Mouse (Mus musculus): ENCODE data around the gene Tpm1. TPM values are rescaled to one million over a fixed set of nuclear protein-coding genes. Genes with fewer than 3 reads are reported as not detected.

The Tpm1 gene
- polyA plus RNA-seq, 1 experiment from 2014 or later = 315 TPM

DNA sequence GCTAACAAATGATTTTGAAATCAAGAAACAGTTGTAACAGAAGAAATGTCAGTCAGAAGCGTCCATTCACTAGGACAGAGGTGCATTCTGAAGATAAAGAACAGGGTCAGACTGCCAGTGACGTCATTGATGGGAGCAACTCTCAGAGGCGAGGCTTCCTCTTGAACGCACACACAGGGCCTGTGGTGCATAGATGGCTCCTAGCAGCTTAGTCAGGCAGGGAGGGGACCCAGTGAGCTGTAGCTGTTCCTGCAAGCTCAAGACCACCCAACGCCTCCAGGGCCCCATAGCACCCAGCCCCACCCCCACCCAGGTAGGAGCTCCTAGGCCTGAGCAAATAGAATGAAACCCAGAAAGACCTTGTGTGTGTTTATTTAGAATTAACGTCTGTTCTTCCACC, 21.9 kb upstream of the Tpm1 start:
- H3K27ac ChIP-seq = peak overlapping the region; percentile 60; the same call in 1 of the 2 replicates
- WGBS = 43% methylated on average over 6 of the region's 6 CpGs
- H3K27me3 ChIP-seq (ENCODE audit: insufficient read depth, poor library complexity, severe bottlenecking) = no peaks in the 10 kb centered on the region
- H3K4me3 ChIP-seq = no peak overlapping the region
- no peak for DNase-seq (ENCODE audit: low spot score)
- peaks cover 8% of the 10 kb centered on the region for H3K4me1 ChIP-seq (replicated peaks)
- H3K36me3 ChIP-seq = no peaks in the 10 kb centered on the region
- H3K9me3 ChIP-seq = no peaks in the 10 kb centered on the region

DNA sequence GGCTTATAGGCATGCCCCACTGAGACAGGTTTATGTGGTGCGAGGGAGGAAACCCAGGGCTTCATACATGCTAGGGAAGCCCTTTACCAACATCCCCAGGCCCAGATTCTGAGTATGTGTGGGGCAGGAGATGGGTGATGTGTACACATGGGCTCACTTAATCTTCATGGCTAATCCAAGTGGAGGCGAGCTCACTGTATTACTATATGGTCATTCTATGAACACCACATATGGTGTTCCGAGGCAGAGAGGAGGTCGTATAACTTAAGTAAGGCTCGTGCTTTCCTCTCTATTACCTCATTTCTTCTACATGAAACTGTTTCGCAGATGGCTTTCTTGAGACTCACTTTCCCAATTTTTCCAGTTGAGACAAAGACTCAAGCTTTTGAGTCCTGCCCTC, 17.4 kb upstream of the Tpm1 start:
- WGBS = 91% methylated on average over 6 of the region's 6 CpGs
- H3K27me3 ChIP-seq (ENCODE audit: insufficient read depth, poor library complexity, severe bottlenecking) = no peaks in the 10 kb centered on the region
- no peak overlapping the region for H3K27ac ChIP-seq
- no peak overlapping the region for H3K4me3 ChIP-seq
- DNase-seq (ENCODE audit: low spot score) = no peak
- peaks cover 8% of the 10 kb centered on the region for H3K4me1 ChIP-seq (replicated peaks)
- no peaks in the 10 kb centered on the region for H3K9me3 ChIP-seq
- no peaks in the 10 kb centered on the region for H3K36me3 ChIP-seq

- Histone ChIP-seq H3K9me3 (no peaks in the 10 kb centered on the region), H3K36me3 (no peaks in the 10 kb centered on the region), H3K4me1 (replicated peaks) (peaks cover 5% of the 10 kb centered on the region; the same call in 1 of the 2 replicates), H3K4me3 (no peak overlapping the region), H3K27me3 (ENCODE audit: insufficient read depth, poor library complexity, severe bottlenecking) (no peaks in the 10 kb centered on the region), H3K27ac (no peak overlapping the region)
- WGBS = 86% methylated on average over 12 of the region's 12 CpGs
- DNase-seq (ENCODE audit: low spot score) = no peak
Observed at GRCm38 (mm10) chr9:67059714-67060113, 10.5 kb upstream of the Tpm1 start.

- Histone ChIP-seq H3K4me3 (no peak overlapping the region), H3K36me3 (no peaks in the 10 kb centered on the region), H3K27me3 (ENCODE audit: insufficient read depth, poor library complexity, severe bottlenecking) (no peaks in the 10 kb centered on the region), H3K27ac (no peak overlapping the region), H3K4me1 (replicated peaks) (peaks cover 5% of the 10 kb centered on the region; the same call in 1 of the 2 replicates), H3K9me3 (no peaks in the 10 kb centered on the region)
- WGBS = 79% methylated on average over 6 of the region's 6 CpGs
- DNase-seq (ENCODE audit: low spot score) = no peak
Observed at GRCm38 (mm10) chr9:67058366-67058765, 9.2 kb upstream of the Tpm1 start.

GRCm38 (mm10) chr9:67050736-67051337, 1.6 kb upstream of the Tpm1 start:
- H3K27me3 ChIP-seq (ENCODE audit: insufficient read depth, poor library complexity, severe bottlenecking) = peaks cover 61% of the 10 kb centered on the region
- peaks cover 46% of the 10 kb centered on the region for H3K4me1 ChIP-seq (replicated peaks)
- WGBS = 77% methylated on average over 6 of the region's 6 CpGs
- H3K36me3 ChIP-seq = no peaks in the 10 kb centered on the region
- H3K4me3 ChIP-seq = no peak overlapping the region
- no peak for DNase-seq (ENCODE audit: low spot score)
- no peak overlapping the region for H3K27ac ChIP-seq
- no peaks in the 10 kb centered on the region for H3K9me3 ChIP-seq

DNA sequence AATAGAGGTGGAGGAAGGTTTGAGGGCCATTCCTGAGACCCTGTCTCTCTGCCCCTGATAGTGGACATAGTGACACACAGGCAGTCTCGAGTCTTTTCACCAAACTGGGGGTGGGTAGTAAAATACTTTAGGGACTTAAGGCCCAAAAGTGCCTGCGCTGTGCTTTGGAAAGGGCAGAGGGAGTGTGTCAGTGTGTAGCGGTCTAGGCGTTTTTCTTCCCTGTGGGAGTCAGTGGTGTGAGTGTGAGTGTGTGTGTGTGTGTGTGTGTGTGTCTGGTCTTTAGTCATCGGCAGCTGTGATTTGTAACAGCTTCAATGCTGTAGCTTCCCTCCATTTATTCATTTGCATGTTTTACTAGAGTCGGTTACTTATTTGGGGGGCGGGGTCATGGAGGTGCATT, 630 bp upstream of the Tpm1 start:
- H3K36me3 ChIP-seq = no peaks in the 10 kb centered on the region
- DNase-seq (ENCODE audit: low spot score) = no peak
- H3K9me3 ChIP-seq = no peaks in the 10 kb centered on the region
- WGBS = 21% methylated on average over 7 of the region's 7 CpGs
- peaks cover 49% of the 10 kb centered on the region for H3K4me1 ChIP-seq (replicated peaks)
- H3K27ac ChIP-seq = peak overlapping the region; percentile 84
- peaks cover 62% of the 10 kb centered on the region for H3K27me3 ChIP-seq (ENCODE audit: insufficient read depth, poor library complexity, severe bottlenecking)
- peak overlapping the region; percentile 65 for H3K4me3 ChIP-seq

DNA sequence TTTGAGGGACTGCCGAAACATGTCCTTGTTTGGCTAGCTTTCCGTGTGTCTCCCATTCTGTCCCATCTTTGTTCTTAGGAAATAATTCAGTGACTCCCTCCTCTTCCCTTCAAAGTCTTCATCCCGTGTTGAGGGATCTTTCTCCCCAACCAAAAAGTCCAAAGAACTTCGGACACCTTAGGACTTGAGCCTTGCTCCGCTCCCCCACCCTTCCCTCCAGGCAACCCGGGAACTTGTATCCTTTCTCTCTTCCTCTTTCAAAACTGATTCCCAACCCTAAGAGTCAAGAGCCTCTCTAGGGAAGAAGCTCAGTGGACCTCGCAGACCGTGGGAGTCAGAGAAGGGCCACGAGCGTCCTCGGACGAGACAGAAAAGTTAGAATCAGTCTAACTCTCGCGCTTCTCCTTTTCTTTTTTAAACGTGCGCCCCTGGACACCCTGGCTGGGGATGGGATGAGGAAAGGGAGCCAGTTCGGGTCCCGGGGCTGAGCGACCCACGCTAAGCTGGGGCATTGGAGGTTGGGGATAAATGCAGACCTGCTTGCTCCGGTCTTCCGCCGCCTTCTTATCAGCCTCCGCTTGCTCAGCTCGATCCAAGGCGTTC, 622 bp downstream of the Tpm1 start:
- Histone ChIP-seq H3K36me3 (no peaks in the 10 kb centered on the region), H3K9me3 (no peaks in the 10 kb centered on the region), H3K27me3 (ENCODE audit: insufficient read depth, poor library complexity, severe bottlenecking) (peaks cover 62% of the 10 kb centered on the region), H3K27ac (peak overlapping the region; percentile 84), H3K4me1 (replicated peaks) (peaks cover 49% of the 10 kb centered on the region), H3K4me3 (peak overlapping the region; percentile 65)
- under 1% methylated on average over 26 of the region's 26 CpGs for WGBS
- no peak for DNase-seq (ENCODE audit: low spot score)

GRCm38 (mm10) chr9:67047606-67048482, 1.4 kb downstream of the Tpm1 start:
- Histone ChIP-seq H3K9me3 (no peaks in the 10 kb centered on the region), H3K36me3 (no peaks in the 10 kb centered on the region), H3K4me1 (replicated peaks) (peaks cover 52% of the 10 kb centered on the region), H3K27ac (peak overlapping the region; percentile 84), H3K27me3 (ENCODE audit: insufficient read depth, poor library complexity, severe bottlenecking) (peaks cover 62% of the 10 kb centered on the region), H3K4me3 (peak overlapping the region; percentile 65)
- DNase-seq (ENCODE audit: low spot score) = peak; percentile 49
- WGBS = 1% methylated on average over 50 of the region's 50 CpGs

GRCm38 (mm10) chr9:67046881-67047605, 2.2 kb downstream of the Tpm1 start:
- Histone ChIP-seq H3K36me3 (no peaks in the 10 kb centered on the region), H3K27ac (peak overlapping the region; percentile 84), H3K9me3 (no peaks in the 10 kb centered on the region), H3K27me3 (ENCODE audit: insufficient read depth, poor library complexity, severe bottlenecking) (peaks cover 62% of the 10 kb centered on the region), H3K4me3 (peak overlapping the region; percentile 65), H3K4me1 (replicated peaks) (peaks cover 60% of the 10 kb centered on the region)
- 2% methylated on average over 15 of the region's 15 CpGs for WGBS
- peak; percentile 28 for DNase-seq (ENCODE audit: low spot score)

DNA sequence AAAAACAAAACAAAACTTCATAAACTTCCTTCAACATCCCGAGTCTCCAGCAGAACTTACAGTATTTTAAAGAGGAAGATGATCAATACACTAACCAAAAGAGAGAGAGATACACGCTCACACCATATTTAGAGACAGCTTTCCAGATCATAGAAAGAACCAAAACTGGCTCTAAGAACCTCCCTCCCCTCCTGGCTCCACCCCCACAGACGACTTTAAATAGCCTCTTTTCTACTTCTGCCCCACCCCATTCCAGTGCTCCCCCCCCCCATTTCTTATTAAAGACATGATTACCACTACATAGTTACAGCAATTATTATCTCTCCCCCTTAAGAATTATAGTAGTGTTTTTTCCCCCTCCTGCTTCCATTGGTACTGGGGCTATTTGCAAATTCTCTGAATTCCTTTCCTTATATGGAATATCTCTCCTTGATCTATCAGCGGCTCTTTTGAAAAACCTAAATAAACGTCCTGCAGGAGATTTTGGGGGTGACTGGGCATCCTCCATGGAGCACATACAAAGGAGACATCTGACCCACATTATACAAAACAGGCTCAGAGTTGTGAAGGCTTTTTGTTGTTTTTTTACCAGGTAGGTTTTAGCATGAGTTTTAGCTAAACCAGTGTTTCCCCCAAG, 3.1 kb downstream of the Tpm1 start:
- peaks cover 69% of the 10 kb centered on the region for H3K4me1 ChIP-seq (replicated peaks)
- 11% methylated on average over 5 of the region's 5 CpGs for WGBS

GRCm38 (mm10) chr9:67045306-67045675, 3.9 kb downstream of the Tpm1 start:
- Histone ChIP-seq H3K4me3 (no peak overlapping the region), H3K36me3 (no peaks in the 10 kb centered on the region), H3K27ac (no peak overlapping the region), H3K27me3 (ENCODE audit: insufficient read depth, poor library complexity, severe bottlenecking) (peaks cover 45% of the 10 kb centered on the region), H3K9me3 (no peaks in the 10 kb centered on the region), H3K4me1 (replicated peaks) (peaks cover 72% of the 10 kb centered on the region)
- 37% methylated on average over 4 of the region's 4 CpGs for WGBS
- DNase-seq (ENCODE audit: low spot score) = no peak

More for the DNA sequence above, 3.1 kb downstream of the Tpm1 start:
- no peak for DNase-seq (ENCODE audit: low spot score)
- Histone ChIP-seq H3K9me3 (no peaks in the 10 kb centered on the region), H3K27me3 (ENCODE audit: insufficient read depth, poor library complexity, severe bottlenecking) (peaks cover 52% of the 10 kb centered on the region), H3K27ac (peak overlapping the region; percentile 84; the same call in 1 of the 2 replicates), H3K4me3 (0 out of 2 replicates have a peak overlapping the region, but pooled peaks have one; percentile 18), H3K36me3 (no peaks in the 10 kb centered on the region)

Measured in hindbrain, embryonic 10.5 days (tissue).